Mouse (Mus musculus) embryonic facial prominence, embryonic 11.5 days (tissue): ENCODE results near the gene Crygd. TPM values are rescaled to one million over a fixed set of nuclear protein-coding genes. Genes with fewer than 3 reads are reported as not detected.

Source experiments
- ATAC-seq: fragments of 200-750 bp; cut with Nextera tagmentation; replicated peaks from 2 replicates; pipeline ENCODE4 v1.8.0; 2017; ENCODE audit warnings: low read depth; ENCODE audit not compliant: insufficient number of reproducible peaks, low FRiP score, low TSS enrichment
- DNase-seq: peaks from one replicate; pipeline ENCODE4 v3.0.0-alpha.2; 2015; ENCODE audit warnings: low spot score
- H3K27ac ChIP-seq: fragments of 300-500 bp; sonication (generic); replicated peaks from 2 replicates; pipeline ENCODE4 v1.5.1; 2014; ENCODE audit warnings: mild to moderate bottlenecking, low read depth, low read length, control low read depth
- H3K27me3 ChIP-seq: fragments of 300-500 bp; sonication (generic); 2 replicates; pipeline ENCODE4 v1.6.1; 2014; ENCODE audit warnings: mild to moderate bottlenecking, low read length, moderate library complexity, mixed read lengths; ENCODE audit not compliant: control insufficient read depth, insufficient read depth
- H3K36me3 ChIP-seq: fragments of 300-500 bp; sonication (generic); replicated peaks from 2 replicates; pipeline ENCODE4 v1.6.1; 2014; ENCODE audit warnings: low read depth, mild to moderate bottlenecking, low read length, moderate library complexity, mixed read lengths; ENCODE audit not compliant: control insufficient read depth, insufficient read depth
- H3K4me1 ChIP-seq: fragments of 300-500 bp; sonication (generic); 2 replicates; pipeline ENCODE4 v1.6.1; 2014; ENCODE audit warnings: low read length, mixed read lengths; ENCODE audit not compliant: control insufficient read depth, insufficient read depth
- H3K4me2 ChIP-seq: fragments of 300-500 bp; sonication (generic); 2 replicates; pipeline ENCODE4 v1.6.1; 2014; ENCODE audit warnings: low read depth, mild to moderate bottlenecking, control low read depth, low read length, moderate library complexity
- H3K4me3 ChIP-seq: fragments of 300-500 bp; sonication (generic); 2 replicates; pipeline ENCODE4 v1.5.1; 2014; ENCODE audit warnings: low read depth, low read length, control low read depth
- H3K9ac ChIP-seq: fragments of 300-500 bp; sonication (generic); replicated peaks from 2 replicates; pipeline ENCODE4 v1.6.1; 2014; ENCODE audit warnings: mild to moderate bottlenecking, control low read depth, low read length
- H3K9me3 ChIP-seq: fragments of 300-500 bp; sonication (generic); replicated peaks from 2 replicates; pipeline ENCODE4 v1.6.1; 2016; ENCODE audit warnings: mild to moderate bottlenecking, low read length, inconsistent platforms, mixed read lengths; ENCODE audit not compliant: control insufficient read depth
- WGBS: fragments of 180-500 bp; shearing (Covaris S2); extraction: QIAGEN DNeasy Blood & Tissue Kit; methylation state at CpG from one replicate; pipeline ENCODE4 v1.1.7; 2014; 5-methylcytosine and 5-hydroxymethylcytosine counted together
- polyA plus RNA-seq: library from polyadenylated mRNA; unstranded; fragments of >200 nt; fragmentation: Nextera tagmentation; extraction: Ambion mirVana; gene quantifications from 2 replicates; pipeline ENCODE4 v1.2.1, GENCODE M21; 2014

Gene Crygd
- not detected in 2 replicates for polyA plus RNA-seq

- DNase-seq (no peak), ATAC-seq (no peak; the same call in 1 of the 2 replicates)
- no peak within 1 kb of the TSS for H3K4me2 ChIP-seq
- H3K4me1 ChIP-seq, result no peaks in the 10 kb centered on the region
- no peaks in the 10 kb centered on the region for H3K27me3 ChIP-seq
- WGBS, result 80% methylated on average over 8 of the region's 8 CpGs
- no peaks in the 10 kb centered on the region for H3K36me3 ChIP-seq
- H3K9ac ChIP-seq, result no peak within 1 kb of the TSS
- H3K4me3 ChIP-seq, result no peak within 1 kb of the TSS
- H3K27ac ChIP-seq, result no peak within 1 kb of the TSS
- no peaks in the 10 kb centered on the region for H3K9me3 ChIP-seq
These were observed at the start of gene Crygd for GRCm38 (mm10) chr1:65063352-65063751. TSS of gene Crygd (minus strand) at chr1:65063452.

GRCm38 (mm10) chr1:65112807-65113196 is 49.5 kb upstream of the Crygd start:
- Histone ChIP-seq H3K9me3 (no peaks in the 10 kb centered on the region), H3K4me1 (no peaks in the 10 kb centered on the region), H3K9ac (no peak overlapping the region), H3K27me3 (no peaks in the 10 kb centered on the region), H3K27ac (no peak overlapping the region), H3K36me3 (no peaks in the 10 kb centered on the region), H3K4me2 (no peak overlapping the region), H3K4me3 (no peak overlapping the region)
- ATAC-seq, result 0 out of 2 replicates have a peak, but pooled peaks have one; percentile 58
- no peak for DNase-seq
- WGBS, result 58% methylated on average over 14 of the region's 14 CpGs

- ATAC-seq, result no peak
- peak; percentile 93 for DNase-seq
- Histone ChIP-seq H3K36me3 (no peaks in the 10 kb centered on the region), H3K4me2 (no peak overlapping the region), H3K27me3 (no peaks in the 10 kb centered on the region), H3K4me1 (no peaks in the 10 kb centered on the region), H3K9me3 (no peaks in the 10 kb centered on the region), H3K9ac (no peak overlapping the region), H3K27ac (no peak overlapping the region), H3K4me3 (no peak overlapping the region)
- 18% methylated on average over 8 of the region's 8 CpGs for WGBS
These were observed 49.0 kb upstream of the Crygd start for GRCm38 (mm10) chr1:65112031-65112806.

- DNase-seq, result no peak
- no peak for ATAC-seq
- Histone ChIP-seq H3K4me1 (no peaks in the 10 kb centered on the region), H3K36me3 (no peaks in the 10 kb centered on the region), H3K27ac (no peak overlapping the region), H3K9ac (no peak overlapping the region), H3K9me3 (no peaks in the 10 kb centered on the region), H3K4me3 (no peak overlapping the region), H3K27me3 (no peaks in the 10 kb centered on the region), H3K4me2 (no peak overlapping the region)
- 69% methylated on average over 25 of the region's 25 CpGs for WGBS
These were observed 46.6 kb upstream of the Crygd start for GRCm38 (mm10) chr1:65109756-65110435.

GRCm38 (mm10) chr1:65109196-65109595 is 45.9 kb upstream of the Crygd start:
- Histone ChIP-seq H3K9ac (no peak overlapping the region), H3K36me3 (no peaks in the 10 kb centered on the region), H3K9me3 (no peaks in the 10 kb centered on the region), H3K4me2 (no peak overlapping the region), H3K4me3 (no peak overlapping the region), H3K4me1 (no peaks in the 10 kb centered on the region), H3K27me3 (no peaks in the 10 kb centered on the region), H3K27ac (no peak overlapping the region)
- no peak for ATAC-seq
- 85% methylated on average over 8 of the region's 8 CpGs for WGBS
- DNase-seq, result no peak

- Histone ChIP-seq H3K36me3 (no peaks in the 10 kb centered on the region), H3K4me2 (no peak overlapping the region), H3K4me3 (no peak overlapping the region), H3K27me3 (no peaks in the 10 kb centered on the region), H3K9me3 (no peaks in the 10 kb centered on the region), H3K27ac (no peak overlapping the region), H3K4me1 (no peaks in the 10 kb centered on the region), H3K9ac (no peak overlapping the region)
- DNase-seq (no peak), ATAC-seq (no peak)
- 85% methylated on average over 10 of the region's 10 CpGs for WGBS
These were observed 44.5 kb upstream of the Crygd start for GRCm38 (mm10) chr1:65107654-65108279.

- no peaks in the 10 kb centered on the region for H3K9me3 ChIP-seq
- H3K9ac ChIP-seq, result no peak within 1 kb of the TSS
- whole genome bisulfite sequencing, result 90% methylated on average over 11 of the region's 11 CpGs
- no peak within 1 kb of the TSS for H3K4me2 ChIP-seq
- H3K36me3 ChIP-seq, result no peaks in the 10 kb centered on the region
- DNase-seq (no peak), ATAC-seq (no peak)
- no peaks in the 10 kb centered on the region for H3K4me1 ChIP-seq
- no peaks in the 10 kb centered on the region for H3K27me3 ChIP-seq
- H3K4me3 ChIP-seq, result no peak within 1 kb of the TSS
- no peak within 1 kb of the TSS for H3K27ac ChIP-seq
These were observed 40.0 kb upstream of the Crygd start, which contains the start of gene Cryga for GRCm38 (mm10) chr1:65103273-65103672. TSS of gene Cryga (minus strand) at chr1:65103373.

- H3K4me1 ChIP-seq, result no peaks in the 10 kb centered on the region
- 78% methylated on average over 3 of the region's 3 CpGs for WGBS
- no peak overlapping the region for H3K4me2 ChIP-seq
- H3K27me3 ChIP-seq, result no peaks in the 10 kb centered on the region
- H3K36me3 ChIP-seq, result no peaks in the 10 kb centered on the region
- no peak overlapping the region for H3K27ac ChIP-seq
- no peak for ATAC-seq
- H3K9ac ChIP-seq, result no peak overlapping the region
- DNase-seq, result no peak
- no peaks in the 10 kb centered on the region for H3K9me3 ChIP-seq
- no peak overlapping the region for H3K4me3 ChIP-seq
These were observed 33.7 kb upstream of the Crygd start for GRCm38 (mm10) chr1:65096953-65097352.
